Mouse (Mus musculus) ZHBTc4 (cell line): ENCODE results near the gene 0610010K14Rik.
A peak's percentile ranks its signal among the peaks of the same experiment; 100 is the strongest.

Experiments used
- DNase-seq: peaks from one replicate; pipeline ENCODE4 v3.0.0-alpha.2; 2011; ENCODE audit warnings: low read depth, low spot score

The 0610010K14Rik gene

DNA sequence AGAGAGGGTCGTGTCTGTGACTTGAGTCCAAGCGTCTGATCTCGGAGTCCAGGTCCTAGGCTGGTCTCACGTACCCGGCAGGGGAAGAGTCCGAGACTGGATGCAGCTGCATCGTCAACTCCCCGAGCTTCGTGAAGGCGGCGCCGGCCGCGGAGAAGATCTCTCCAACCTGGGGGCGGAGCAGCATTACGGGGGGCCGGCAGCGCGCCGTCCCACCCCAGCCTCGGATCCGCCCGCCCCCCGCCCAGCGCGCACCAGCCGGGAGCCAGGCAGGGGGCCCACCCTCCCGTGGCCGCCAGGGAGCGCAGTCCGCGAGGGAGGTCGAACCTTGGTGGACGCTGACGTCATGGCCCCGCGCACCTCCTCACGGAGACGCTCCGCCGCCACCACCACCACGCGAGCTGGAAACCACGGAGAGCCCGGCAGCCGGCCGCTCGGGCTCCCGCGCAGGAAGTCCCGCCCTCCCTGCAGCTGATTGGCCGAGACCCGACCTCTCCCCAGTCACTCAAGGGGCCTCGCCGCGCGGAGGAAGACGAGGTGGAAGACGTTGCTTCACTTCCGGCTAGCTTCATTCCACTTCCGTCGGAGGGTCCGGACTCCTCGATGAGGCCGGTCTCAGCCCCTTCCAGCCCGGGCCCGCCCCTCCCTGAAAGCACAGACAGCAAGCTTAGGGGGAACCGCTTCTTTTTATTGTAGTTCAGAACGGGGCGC is at the start of gene 0610010K14Rik:
TSS of gene 0610010K14Rik (minus strand) at position 458 of the 711 bp plus-strand sequence.
- DNase-seq: peak; percentile 98

DNA sequence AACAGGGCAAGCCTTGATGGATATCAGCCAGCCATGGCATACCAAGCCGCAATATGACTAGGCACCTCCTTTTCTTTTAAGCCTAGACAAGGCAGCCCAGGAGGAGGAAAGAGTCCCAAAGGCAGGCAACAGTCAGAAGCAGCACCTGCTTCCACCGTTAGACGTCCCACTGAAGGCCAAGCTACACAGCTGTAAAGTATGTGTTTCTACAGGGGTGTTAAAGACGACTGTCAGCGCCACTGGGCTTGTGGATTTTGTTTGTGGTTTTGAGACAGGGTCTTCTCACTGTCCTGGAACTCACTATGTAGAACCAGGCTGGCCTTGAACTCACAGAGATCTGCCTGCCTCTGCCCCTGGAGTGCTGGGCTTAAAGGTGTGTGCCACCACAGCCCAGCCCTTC is 48.0 kb upstream of the 0610010K14Rik start:
- DNase-seq: no peak

DNA sequence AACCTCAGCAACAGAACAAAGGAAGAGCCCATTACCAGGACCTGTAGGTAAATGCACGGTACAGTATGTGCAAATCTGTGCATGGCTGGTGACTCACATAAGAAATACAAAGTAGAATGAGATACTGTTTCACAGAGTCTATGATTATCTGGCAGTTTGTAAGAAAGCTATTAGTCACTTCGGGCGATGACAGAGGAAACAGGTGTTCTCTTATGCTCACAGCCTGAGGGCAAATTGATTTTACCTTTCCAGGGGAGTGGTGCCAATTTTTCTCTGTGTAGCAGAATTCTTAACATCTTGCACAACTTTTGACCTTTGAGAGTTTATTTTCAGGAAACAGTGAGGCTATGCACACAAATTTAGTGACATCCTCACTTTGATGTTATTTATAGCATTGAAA is 47.0 kb upstream of the 0610010K14Rik start:
- DNase-seq: no peak

- DNase-seq: no peak
Observed at GRCm38 (mm10) chr11:70283666-70284065, 46.0 kb upstream of the 0610010K14Rik start.

DNA sequence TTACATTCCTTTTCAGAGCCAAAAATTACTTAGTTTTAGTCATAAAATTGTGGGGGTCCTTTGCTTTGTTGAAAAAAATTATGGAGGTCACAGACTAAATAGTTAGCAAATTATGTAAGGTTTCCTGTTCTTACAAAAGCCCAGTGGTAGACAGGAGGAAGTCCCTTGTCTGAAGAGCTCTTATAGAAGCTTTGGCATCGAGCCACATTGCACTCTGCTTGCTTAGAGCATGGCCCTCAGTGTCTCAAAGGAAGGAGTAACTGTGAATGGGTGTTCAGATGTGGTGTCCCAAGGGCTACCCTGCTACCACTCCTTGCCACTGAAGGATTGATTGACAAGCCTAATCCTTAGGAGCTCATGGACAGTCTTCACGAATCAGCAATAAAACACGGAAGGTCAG is 42.7 kb upstream of the 0610010K14Rik start:
- no peak for DNase-seq

DNA sequence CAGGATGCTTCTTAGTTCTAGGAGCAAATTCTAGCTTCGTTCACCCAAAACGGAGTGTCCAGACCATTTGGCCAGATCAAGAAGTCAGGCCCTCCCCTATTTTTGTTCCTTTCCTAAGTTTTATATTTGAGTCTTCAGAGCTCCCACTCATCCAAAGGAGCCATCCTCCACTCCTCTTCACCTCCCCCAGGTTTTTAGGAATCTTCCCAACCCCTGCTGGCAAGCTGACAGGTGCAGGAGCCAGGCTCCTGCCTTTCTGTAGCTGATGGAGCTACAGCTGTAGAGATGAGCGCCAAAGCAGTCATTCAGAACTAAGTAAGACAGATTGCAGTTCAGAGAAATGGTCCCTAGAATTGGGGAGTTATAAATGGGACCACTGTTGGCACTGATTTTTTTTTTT is 41.2 kb upstream of the 0610010K14Rik start:
- DNase-seq: no peak

DNA sequence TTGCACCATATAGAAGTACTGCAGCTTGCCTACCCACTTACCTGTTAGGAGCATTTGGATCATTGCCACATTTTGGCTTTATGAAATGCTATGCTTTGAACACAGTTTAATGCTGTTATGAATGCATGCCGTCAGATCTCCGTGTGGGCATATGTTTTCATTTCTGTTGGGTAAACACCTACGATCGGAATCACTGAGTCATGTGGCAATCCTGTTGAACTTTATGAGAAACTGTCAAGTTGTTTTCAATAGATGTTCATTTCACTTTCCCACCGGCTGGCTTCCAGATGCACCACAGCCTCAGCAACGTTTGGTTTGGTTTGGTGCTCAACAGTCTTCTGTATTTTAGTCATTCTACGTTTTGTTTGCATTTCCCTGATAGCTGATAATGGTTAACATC is 33.9 kb upstream of the 0610010K14Rik start:
- no peak for DNase-seq

DNA sequence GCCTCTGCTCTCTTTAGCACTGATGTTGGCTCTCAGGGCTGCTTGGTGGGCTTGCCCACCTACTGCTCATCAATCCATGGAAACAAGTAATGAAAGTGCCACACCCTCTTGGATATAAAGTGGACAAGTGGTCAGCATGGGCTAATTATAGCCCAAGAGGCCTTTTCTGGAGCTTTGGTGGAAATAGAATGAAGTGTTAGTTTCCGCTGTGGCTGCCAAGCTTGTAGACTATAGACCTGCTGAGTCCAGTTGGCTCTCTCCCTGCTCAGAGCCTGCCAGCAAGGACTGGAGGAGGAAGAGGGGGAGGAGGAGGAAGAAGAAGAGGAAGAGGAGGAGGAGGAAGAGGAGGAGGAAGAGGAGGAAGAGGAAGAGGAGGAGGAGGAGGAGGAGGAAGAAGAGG is 28.7 kb upstream of the 0610010K14Rik start:
- no peak for DNase-seq

DNA sequence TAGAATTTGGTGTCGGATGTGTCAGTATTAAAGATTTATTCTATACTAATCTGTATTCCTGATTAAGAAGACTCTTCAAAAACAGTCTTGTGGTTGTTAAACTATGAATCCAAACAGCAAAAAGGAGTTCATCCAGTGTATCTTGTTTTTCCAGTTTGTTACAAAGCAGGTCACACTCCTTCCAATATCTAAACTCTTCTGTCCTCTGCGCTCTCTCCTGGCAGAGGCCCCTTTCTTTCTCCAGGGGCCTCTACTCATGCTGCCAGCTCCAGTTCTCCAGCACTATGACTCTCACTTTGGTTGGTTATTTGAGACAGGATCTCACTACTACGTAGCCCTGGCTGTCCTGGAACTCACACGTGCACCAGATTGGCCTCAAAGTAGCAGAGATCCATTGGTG is 28.1 kb upstream of the 0610010K14Rik start:
- DNase-seq: no peak

DNA sequence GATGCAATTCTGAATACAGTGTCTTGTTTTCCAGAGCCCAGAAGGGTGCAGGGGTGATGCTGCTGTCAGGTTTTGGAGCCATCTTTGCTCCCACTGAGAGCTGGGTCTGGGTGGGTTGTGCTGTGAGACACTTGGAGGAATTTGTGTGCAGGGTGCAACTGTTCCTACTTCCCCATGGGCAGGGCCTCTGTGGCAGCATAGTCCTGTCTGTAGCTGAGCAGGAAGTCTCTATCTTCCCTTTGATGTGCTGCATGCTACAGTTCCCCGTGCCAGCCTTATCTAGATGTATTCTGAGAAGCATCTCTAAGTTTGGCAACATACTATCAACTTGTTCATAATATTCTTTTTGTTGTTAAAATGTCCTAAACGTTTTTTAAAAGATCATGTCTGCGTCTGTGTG is 27.5 kb upstream of the 0610010K14Rik start:
- DNase-seq: no peak

- no peak for DNase-seq
Observed at GRCm38 (mm10) chr11:70259035-70259434, 21.3 kb upstream of the 0610010K14Rik start.

DNA sequence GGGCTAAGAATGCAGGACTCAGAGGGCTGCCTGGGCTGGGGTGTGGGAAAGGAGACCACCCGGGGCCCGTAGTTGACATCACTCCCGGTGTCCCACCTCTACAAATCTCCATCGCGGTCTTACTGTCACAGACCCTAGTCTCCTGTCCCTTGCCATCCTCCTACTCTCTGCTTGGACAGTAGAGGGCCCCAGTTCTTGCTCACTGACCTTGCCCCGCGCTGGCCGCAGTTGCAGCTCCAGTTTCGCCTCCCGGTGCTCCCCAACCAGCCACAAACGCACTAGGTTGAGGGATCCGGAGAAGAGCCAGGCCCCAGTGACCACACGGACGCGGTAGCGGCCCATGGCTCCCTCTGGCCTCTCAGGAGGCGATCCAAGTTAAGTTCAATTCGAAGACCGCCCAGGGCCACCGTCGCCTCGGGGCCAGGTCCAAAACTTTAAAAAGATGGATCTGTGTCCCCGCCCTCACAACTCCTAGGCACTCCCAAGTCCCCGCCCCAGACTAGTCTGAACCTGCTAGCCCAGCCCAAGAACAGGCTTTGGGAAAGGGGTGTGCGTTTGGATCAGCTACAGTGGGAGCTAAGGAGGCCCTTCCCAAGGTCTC is 17.3 kb upstream of the 0610010K14Rik start, which contains the start of gene Alox12:
TSS of gene Alox12 (minus strand) at position 423 of the 601 bp plus-strand sequence.
- peak; percentile 92 for DNase-seq

DNA sequence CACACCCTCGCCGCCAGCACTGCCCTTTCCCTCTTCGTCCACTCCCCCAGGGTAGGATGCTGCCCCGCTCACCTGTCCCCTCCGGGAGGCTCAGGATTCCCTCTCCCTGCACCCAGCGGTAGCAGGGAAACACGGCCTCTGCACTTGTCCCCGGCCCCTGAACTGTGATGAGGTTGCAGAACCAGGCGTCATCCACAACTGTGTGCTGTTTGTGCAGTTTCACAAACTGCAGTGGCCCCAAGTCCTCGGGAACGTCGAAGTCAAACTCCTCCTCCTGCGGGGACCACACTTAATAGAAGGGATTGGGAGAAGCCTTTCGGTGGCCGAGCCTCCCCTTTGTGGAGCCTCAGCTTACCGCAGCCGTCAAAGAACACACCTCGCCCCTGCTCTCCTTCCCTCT is 16.6 kb upstream of the 0610010K14Rik start:
- peak; percentile 18 for DNase-seq

- no peak for DNase-seq
Observed at GRCm38 (mm10) chr11:70251853-70252252, 14.1 kb upstream of the 0610010K14Rik start.

- DNase-seq: no peak
Observed at GRCm38 (mm10) chr11:70250150-70250549, 12.4 kb upstream of the 0610010K14Rik start.

DNA sequence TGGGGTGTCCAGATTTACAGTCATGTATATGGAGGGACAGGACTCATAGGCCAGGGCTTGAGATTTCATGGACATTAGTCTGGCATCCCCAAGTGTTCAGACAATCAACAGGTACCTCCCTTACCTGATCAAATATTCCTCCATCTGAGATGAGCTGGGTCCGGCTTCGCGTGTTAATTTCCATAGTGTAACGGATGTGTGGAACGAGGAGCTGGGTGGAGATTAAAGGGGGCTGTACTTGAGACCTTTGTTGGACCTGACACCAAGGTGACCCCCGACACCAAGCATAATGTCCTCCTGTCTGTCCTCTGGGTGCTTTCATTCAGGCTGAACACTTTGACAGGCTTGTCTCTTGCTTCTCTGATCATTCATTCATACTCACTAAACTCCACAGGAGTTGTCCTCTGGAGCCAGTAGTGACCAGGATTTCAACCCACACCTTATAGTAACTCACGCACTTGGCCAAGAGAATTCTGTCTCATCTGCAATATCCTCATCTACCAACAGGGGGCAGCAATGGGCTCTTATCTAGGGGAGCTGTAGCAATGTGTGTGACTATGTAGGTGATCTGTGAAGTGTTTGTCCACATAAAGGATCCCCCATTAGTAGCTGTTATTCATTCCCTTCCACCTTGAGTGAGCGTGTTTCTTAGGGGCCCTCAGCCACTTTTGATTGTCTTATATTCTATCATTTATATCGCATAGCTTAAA is 9.6 kb upstream of the 0610010K14Rik start:
- DNase-seq: peak; percentile 80

GRCm38 (mm10) chr11:70242591-70242990 is 4.9 kb upstream of the 0610010K14Rik start:
- no peak for DNase-seq

- peak; percentile 92 for DNase-seq
Observed at GRCm38 (mm10) chr11:70239541-70240279, 2.0 kb upstream of the 0610010K14Rik start, which contains the start of the genes Gm21988 and Rnasek. Gene Gm21988 (minus strand): TSS chr11:70239830. Gene Rnasek (minus strand): TSS chr11:70239842.

- peak; percentile 33 for DNase-seq
Observed at GRCm38 (mm10) chr11:70238591-70239440, 1.1 kb upstream of the 0610010K14Rik start.

- DNase-seq: no peak
Observed at GRCm38 (mm10) chr11:70236717-70237116, 997 bp downstream of the 0610010K14Rik start.
